8 mouse cellular contexts compared by ENCODE assay signal in the genomic region with DNA sequence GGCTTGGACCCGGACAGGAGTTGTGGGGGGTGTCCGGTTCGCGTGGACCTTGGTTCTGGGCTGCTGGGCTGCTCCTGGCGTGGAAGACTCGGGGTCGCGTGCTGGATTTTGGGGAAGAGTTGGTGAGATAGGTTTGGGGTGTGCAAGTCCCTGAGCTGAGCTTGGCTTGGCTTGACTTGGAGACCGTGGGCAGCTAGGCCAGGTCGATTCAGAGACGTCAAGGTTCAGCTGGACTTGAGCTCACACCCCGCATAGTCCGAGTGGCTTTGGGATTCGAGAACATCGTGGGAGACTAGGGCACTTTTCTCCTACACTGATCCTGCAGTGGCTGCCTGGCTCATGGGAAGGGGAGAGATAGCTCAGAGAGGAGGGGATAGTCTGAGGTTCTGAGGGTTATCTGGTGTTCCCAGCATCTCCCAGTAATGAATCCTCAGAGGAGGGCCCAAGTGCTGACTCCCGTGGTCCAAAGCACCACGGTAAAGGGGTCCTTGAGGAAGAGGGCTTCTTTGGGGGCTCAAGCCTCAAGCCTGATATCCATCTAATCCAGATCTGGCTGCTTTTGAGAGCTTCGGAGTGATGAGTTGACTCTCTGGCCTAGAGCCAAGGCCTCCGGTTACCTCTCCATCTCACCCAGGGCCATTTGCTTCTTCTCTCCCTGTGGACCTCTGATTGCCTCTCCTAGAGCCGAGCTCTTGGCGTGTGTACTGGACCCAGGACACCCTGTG. TPM values are rescaled to one million over a fixed set of nuclear protein-coding genes. Genes with fewer than 3 reads are reported as not detected.
A peak's percentile ranks its signal among the peaks of the same experiment; 100 is the strongest.
DNase-seq lines count a peak whose midpoint lies in the region; ATAC-seq and TF ChIP-seq lines count a peak whose summit lies in the region.

No protein-coding gene starts in this region.

- ATAC-seq in heart, embryonic 13.5 days (ENCODE audit: extremely low read depth, insufficient number of reproducible peaks, low FRiP score, low TSS enrichment), result no peak
- ATAC-seq in embryonic facial prominence, embryonic 11.5 days (replicated peaks; ENCODE audit: insufficient number of reproducible peaks, low FRiP score, low TSS enrichment, low read depth), result no peak; the same call in 1 of the 2 replicates
- ATAC-seq in stomach, embryonic 15.5 days (ENCODE audit: insufficient read depth, low FRiP score, low read depth), result no peak

- H3K9me3 ChIP-seq in heart, embryonic 13.5 days, result no peaks in the 10 kb centered on the region
- no peaks in the 10 kb centered on the region for H3K9me3 ChIP-seq in MEL (replicated peaks; ENCODE audit: insufficient read depth, low read length)
- H3K9me3 ChIP-seq in embryonic facial prominence, embryonic 11.5 days (replicated peaks; ENCODE audit: control insufficient read depth, low read length), result no peaks in the 10 kb centered on the region
- H3K9me3 ChIP-seq in limb, embryonic 10.5 days (replicated peaks), result no peaks in the 10 kb centered on the region
- H3K9me3 ChIP-seq in stomach, embryonic 15.5 days, result no peaks in the 10 kb centered on the region

- 10% methylated on average over 21 of the region's 21 CpGs for WGBS in heart, embryonic 13.5 days
- WGBS in embryonic facial prominence, embryonic 11.5 days, result 17% methylated on average over 21 of the region's 21 CpGs
- 16% methylated on average over 21 of the region's 21 CpGs for whole genome bisulfite sequencing in limb, embryonic 10.5 days
- 10% methylated on average over 21 of the region's 21 CpGs for WGBS in stomach, embryonic 15.5 days

- no peak for DNase-seq in heart, postnatal 14 days
- DNase-seq in MEL (ENCODE audit: low read depth, low spot score), result no peak
- no peak for DNase-seq in embryonic facial prominence, embryonic 11.5 days (ENCODE audit: low spot score)
- no peak for DNase-seq in limb, embryonic 10.5 days (ENCODE audit: low spot score)
- no peak for DNase-seq in urinary bladder, postnatal 4 days (ENCODE audit: low spot score in 2 of 2)
- DNase-seq in left cerebral cortex, adult 8-10 months (ENCODE audit: low spot score in 2 of 2), result no peak

- peak overlapping the region; percentile 96 for H3K4me2 ChIP-seq in heart, embryonic 13.5 days
- peak overlapping the region; percentile 84 for H3K4me2 ChIP-seq in embryonic facial prominence, embryonic 11.5 days (ENCODE audit: low read depth, low read length)
- peak overlapping the region; percentile 93 for H3K4me2 ChIP-seq in stomach, embryonic 15.5 days

- no peak for TF ChIP-seq RAD21 in MEL (IDR thresholded peaks at IDR 0.05; ENCODE audit: low read depth, low read length)

- no peaks in the 10 kb centered on the region; the same call in 1 of the 2 replicates for H3K27me3 ChIP-seq in heart, embryonic 13.5 days (replicated peaks)
- no peaks in the 10 kb centered on the region for H3K27me3 ChIP-seq in MEL (ENCODE audit: control insufficient read depth in 1 of 2, insufficient read depth in 2 of 2, low read length in 2 of 2)
- H3K27me3 ChIP-seq in embryonic facial prominence, embryonic 11.5 days (ENCODE audit: control insufficient read depth, insufficient read depth, low read length), result no peaks in the 10 kb centered on the region
- H3K27me3 ChIP-seq in limb, embryonic 10.5 days (ENCODE audit: low read depth, poor library complexity, severe bottlenecking), result no peaks in the 10 kb centered on the region
- no peaks in the 10 kb centered on the region for H3K27me3 ChIP-seq in stomach, embryonic 15.5 days (replicated peaks)

- intact Hi-C loops in heart, postnatal 14 days (cut with DNase I), result loop anchor here (5.0 kb wide), 1 partner anchor 50 kb away; no protein-coding TSS in a partner anchor

- TF ChIP-seq CTCF in MEL (IDR thresholded peaks at IDR 0.05 in 2 of 3, conservative IDR thresholded peaks at IDR 0.05 in 1 of 3; ENCODE audit: control insufficient read depth in 1 of 3, insufficient read depth in 1 of 3, low read depth in 2 of 3, low read length in 3 of 3, poor library complexity in 1 of 3, severe bottlenecking in 1 of 3), result no peak

- peaks cover 60% of the 10 kb centered on the region for H3K4me1 ChIP-seq in heart, embryonic 13.5 days
- peaks cover 0 to 18% of the 10 kb centered on the region in 2 experiments; a peak in 2 of 4 replicates for H3K4me1 ChIP-seq in MEL (ENCODE audit: control insufficient read depth in 1 of 2, insufficient read depth in 2 of 2, low read length in 2 of 2)
- peaks cover 5% of the 10 kb centered on the region for H3K4me1 ChIP-seq in embryonic facial prominence, embryonic 11.5 days (ENCODE audit: control insufficient read depth, insufficient read depth, low read length)
- H3K4me1 ChIP-seq in limb, embryonic 10.5 days, result peaks cover 63% of the 10 kb centered on the region
- H3K4me1 ChIP-seq in stomach, embryonic 15.5 days, result peaks cover 52% of the 10 kb centered on the region

- H3K79me2 ChIP-seq in MEL (ENCODE audit: control insufficient read depth, insufficient read depth, low read length, poor library complexity), result no peaks in the 10 kb centered on the region; the same call in 1 of the 2 replicates

- H3K4me3 ChIP-seq in heart, embryonic 13.5 days, result peak overlapping the region; percentile 85
- peak overlapping the region; percentile 79 to 81 for H3K4me3 ChIP-seq in MEL (ENCODE audit: control insufficient read depth in 1 of 2, insufficient read depth in 1 of 2, low read depth in 2 of 2, low read length in 2 of 2)
- H3K4me3 ChIP-seq in embryonic facial prominence, embryonic 11.5 days (ENCODE audit: low read depth, low read length), result peak overlapping the region; percentile 70
- H3K4me3 ChIP-seq in limb, embryonic 10.5 days, result peak overlapping the region; percentile 83
- H3K4me3 ChIP-seq in stomach, embryonic 15.5 days (replicated peaks), result peak overlapping the region; percentile 86

- TF ChIP-seq POLR2A in MEL (IDR thresholded peaks at IDR 0.05; ENCODE audit: control insufficient read depth in 1 of 2, insufficient read depth in 1 of 2, low read depth in 1 of 2, low read length in 2 of 2, poor library complexity in 1 of 2), result no peak

- H3K9ac ChIP-seq in heart, embryonic 13.5 days, result peak overlapping the region; percentile 93
- H3K9ac ChIP-seq in MEL (ENCODE audit: control insufficient read depth, low read depth, low read length, poor library complexity, severe bottlenecking), result peak overlapping the region; percentile 80
- peak overlapping the region; percentile 81 for H3K9ac ChIP-seq in embryonic facial prominence, embryonic 11.5 days (replicated peaks; ENCODE audit: low read length)
- H3K9ac ChIP-seq in stomach, embryonic 15.5 days, result peak overlapping the region; percentile 81

- TF ChIP-seq EP300 in MEL (IDR thresholded peaks at IDR 0.05; ENCODE audit: low read depth in 1 of 2, low read length in 2 of 2), result no peak

- no peaks in the 10 kb centered on the region for H3K36me3 ChIP-seq in heart, embryonic 13.5 days
- peaks cover 0 to 4% of the 10 kb centered on the region in 2 experiments; a peak in 2 of 4 replicates for H3K36me3 ChIP-seq in MEL (ENCODE audit: control insufficient read depth in 1 of 2, insufficient read depth in 2 of 2, low read length in 2 of 2)
- H3K36me3 ChIP-seq in embryonic facial prominence, embryonic 11.5 days (replicated peaks; ENCODE audit: control insufficient read depth, insufficient read depth, low read depth, low read length), result no peaks in the 10 kb centered on the region
- H3K36me3 ChIP-seq in limb, embryonic 10.5 days, result no peaks in the 10 kb centered on the region
- no peaks in the 10 kb centered on the region for H3K36me3 ChIP-seq in stomach, embryonic 15.5 days

- H3K27ac ChIP-seq in heart, embryonic 13.5 days (replicated peaks), result peak overlapping the region; percentile 61
- no peak overlapping the region for H3K27ac ChIP-seq in MEL (ENCODE audit: control insufficient read depth, low read depth, low read length)
- no peak overlapping the region for H3K27ac ChIP-seq in embryonic facial prominence, embryonic 11.5 days (replicated peaks; ENCODE audit: low read depth, low read length)
- peak overlapping the region; percentile 89 for H3K27ac ChIP-seq in limb, embryonic 10.5 days
- H3K27ac ChIP-seq in stomach, embryonic 15.5 days, result peak overlapping the region; percentile 79

TF ChIP-seq in MEL, 35 proteins besides CTCF, POLR2A, EP300 and RAD21:
- no peak for TF ChIP-seq MYC (IDR thresholded peaks at IDR 0.05; ENCODE audit: low read depth, low read length)
- 0 out of 2 replicates have a peak, but pooled peaks have one; percentile 20 for TF ChIP-seq GATA1 (IDR thresholded peaks at IDR 0.05; ENCODE audit: low read depth, low read length)
- no peak for TF ChIP-seq CHD1 (IDR thresholded peaks at IDR 0.05; ENCODE audit: low read depth, low read length)

RNA-seq across cellular contexts. Expression of a gene that starts 0.6 kb away (rescaled TPM):
- 77.4 and 78.9 TPM in 2 replicates for polyA plus RNA-seq in heart, embryonic 13.5 days (2015; fragmentation: Nextera tagmentation; extraction: Ambion mirVana)
- 100 to 1,000 TPM in 1 of 2 experiments, 10 to 100 TPM in 1; 94.5 to 117 TPM for total RNA-seq in heart, postnatal 14 days (2021)
- total RNA-seq in MEL (2012; rRNA removed), result 20.5 and 43.8 TPM in 2 replicates
- 10 to 100 TPM in 1 of 2 experiments, not detected in 1; 25.3 TPM for polyA plus RNA-seq in MEL (2012; ENCODE audit: insufficient read depth in 1 of 2, insufficient read length in 2 of 2, low read depth in 1 of 2, low replicate concordance in 2 of 2, missing spikeins in 1 of 2)
- 32.2 and 38.0 TPM in 2 replicates for polyA plus RNA-seq in embryonic facial prominence, embryonic 11.5 days (2014; fragmentation: Nextera tagmentation; extraction: Ambion mirVana)
- 41.1 and 41.4 TPM in 2 replicates for polyA plus RNA-seq in limb, embryonic 10.5 days (2016; fragmentation: Nextera tagmentation; extraction: Ambion mirVana)
- polyA plus RNA-seq in stomach, embryonic 15.5 days (2015; fragmentation: Nextera tagmentation; extraction: Ambion mirVana), result 52.0 and 53.5 TPM in 2 replicates
- total RNA-seq in left cerebral cortex, adult 8-10 months (2022), result 10 to 100 TPM; 81.0 to 85.8 (median 83.3) TPM

Comparison
In these comparisons a context has a peak if more than half of its experiments do, and no peak if none do; other contexts are left out.
1. H3K27ac ChIP-seq: peak in heart, embryonic 13.5 days (single experiment), limb, embryonic 10.5 days (single experiment) and stomach, embryonic 15.5 days (single experiment); none in MEL (single experiment) and embryonic facial prominence, embryonic 11.5 days (single experiment).
2. Peak in every context shown above with its lines, with median percentiles within 50 percentile points of each other: H3K4me2 ChIP-seq, H3K4me3 ChIP-seq and H3K9ac ChIP-seq.